Mouse (Mus musculus) liver, embryonic 15.5 days (tissue): ENCODE measurements at regions not wholly inside any gene's neighbourhood (a gene's known extent, or its start where the extent isn't known, plus 50 kb on each side); places are given as distances from the start of the nearest gene placed in this dataset.

Experiments used
- ATAC-seq: fragments of 200-750 bp; cut with Nextera tagmentation; 2 replicates; pipeline ENCODE4 v1.8.0; 2017; ENCODE audit warnings: moderate number of reproducible peaks, mild to moderate bottlenecking, moderate library complexity; ENCODE audit not compliant: insufficient read depth
- H3K27ac ChIP-seq: fragments of 300-500 bp; sonication (generic); replicated peaks from 2 replicates; pipeline ENCODE4 v1.5.1; 2015; ENCODE audit warnings: mild to moderate bottlenecking, inconsistent platforms
- H3K27me3 ChIP-seq: fragments of 300-500 bp; sonication (generic); 2 replicates; pipeline ENCODE4 v1.6.1; 2015; ENCODE audit warnings: mild to moderate bottlenecking, inconsistent platforms
- H3K36me3 ChIP-seq: fragments of 300-500 bp; sonication (generic); replicated peaks from 2 replicates; pipeline ENCODE4 v1.6.1; 2015; ENCODE audit warnings: moderate library complexity, mild to moderate bottlenecking, inconsistent platforms
- H3K4me1 ChIP-seq: fragments of 300-500 bp; sonication (generic); replicated peaks from 2 replicates; pipeline ENCODE4 v1.6.1; 2015; ENCODE audit warnings: inconsistent platforms
- H3K4me2 ChIP-seq: fragments of 300-500 bp; sonication (generic); 2 replicates; pipeline ENCODE4 v1.6.1; 2015; ENCODE audit warnings: moderate library complexity, mild to moderate bottlenecking, inconsistent platforms
- H3K4me3 ChIP-seq: fragments of 300-500 bp; sonication (generic); replicated peaks from 2 replicates; pipeline ENCODE4 v1.5.1; 2015; ENCODE audit warnings: mild to moderate bottlenecking, inconsistent platforms
- H3K9ac ChIP-seq: fragments of 300-500 bp; sonication (generic); 2 replicates; pipeline ENCODE4 v1.6.1; 2015; ENCODE audit warnings: moderate library complexity, mild to moderate bottlenecking, inconsistent platforms
- H3K9me3 ChIP-seq: fragments of 300-500 bp; sonication (generic); replicated peaks from 2 replicates; pipeline ENCODE4 v1.6.1; 2016; ENCODE audit warnings: inconsistent platforms
- WGBS: fragments of 180-500 bp; shearing (Covaris S2); methylation state at CpG from one replicate; pipeline ENCODE4 v1.1.7; 2015; ENCODE audit warnings: mixed read lengths; ENCODE audit not compliant: insufficient replicate concordance; 5-methylcytosine and 5-hydroxymethylcytosine counted together

DNA sequence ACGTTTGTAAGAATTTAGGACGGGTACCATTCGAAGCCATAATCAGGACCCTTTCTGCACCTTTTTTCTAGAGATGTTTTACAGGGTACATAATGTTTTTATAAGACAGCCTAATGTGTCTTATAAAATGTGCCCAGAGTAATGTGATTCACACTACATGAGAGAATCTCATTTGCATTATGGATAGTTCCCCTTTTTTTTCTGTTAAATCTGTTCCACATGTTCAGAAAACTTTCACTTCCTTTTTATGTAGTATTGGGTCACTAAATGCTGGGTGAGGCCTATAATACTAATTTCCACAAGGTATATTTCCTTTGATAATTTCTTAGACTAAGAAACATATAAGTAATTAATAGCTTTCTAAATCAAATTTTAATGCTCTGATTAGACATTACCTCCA lies 822.7 kb downstream of the Dnah5 start:
- no peak for ATAC-seq
- 66% methylated on average over 3 of the region's 3 CpGs for WGBS

DNA sequence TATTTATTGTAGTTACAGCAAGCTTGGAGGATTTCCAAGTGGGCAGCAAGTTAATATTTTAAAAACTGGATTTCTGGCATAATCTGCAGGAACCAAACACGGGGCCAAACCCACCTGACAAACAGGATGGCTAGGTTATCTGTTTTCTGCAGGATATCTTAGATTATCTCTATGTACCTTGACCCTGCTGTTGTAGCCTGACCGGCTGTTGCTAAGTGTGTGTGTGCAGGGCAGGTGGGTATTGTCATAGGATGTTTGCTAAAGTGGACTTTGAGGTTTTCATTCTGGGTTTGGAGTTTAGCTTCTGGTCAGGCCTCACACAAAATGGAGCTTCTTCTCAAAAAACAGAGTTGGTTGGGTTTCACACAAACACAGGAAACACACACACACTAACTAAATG lies 835.4 kb downstream of the Dnah5 start:
- Histone ChIP-seq H3K9me3 (no peaks in the 10 kb centered on the region), H3K4me1 (no peaks in the 10 kb centered on the region), H3K36me3 (no peaks in the 10 kb centered on the region), H3K4me2 (no peak overlapping the region), H3K9ac (no peak overlapping the region), H3K27me3 (no peaks in the 10 kb centered on the region), H3K27ac (no peak overlapping the region), H3K4me3 (no peak overlapping the region)
- 45% methylated on average over 2 of the region's 2 CpGs for WGBS
- ATAC-seq = 0 out of 2 replicates have a peak, but pooled peaks have one; percentile 49

More for the DNA sequence above, 822.7 kb downstream of the Dnah5 start:
- no peak overlapping the region for H3K4me2 ChIP-seq
- no peaks in the 10 kb centered on the region for H3K4me1 ChIP-seq
- no peak overlapping the region for H3K4me3 ChIP-seq
- no peaks in the 10 kb centered on the region for H3K36me3 ChIP-seq
- no peaks in the 10 kb centered on the region for H3K27me3 ChIP-seq
- no peak overlapping the region for H3K9ac ChIP-seq
- no peaks in the 10 kb centered on the region for H3K9me3 ChIP-seq
- H3K27ac ChIP-seq = no peak overlapping the region

DNA sequence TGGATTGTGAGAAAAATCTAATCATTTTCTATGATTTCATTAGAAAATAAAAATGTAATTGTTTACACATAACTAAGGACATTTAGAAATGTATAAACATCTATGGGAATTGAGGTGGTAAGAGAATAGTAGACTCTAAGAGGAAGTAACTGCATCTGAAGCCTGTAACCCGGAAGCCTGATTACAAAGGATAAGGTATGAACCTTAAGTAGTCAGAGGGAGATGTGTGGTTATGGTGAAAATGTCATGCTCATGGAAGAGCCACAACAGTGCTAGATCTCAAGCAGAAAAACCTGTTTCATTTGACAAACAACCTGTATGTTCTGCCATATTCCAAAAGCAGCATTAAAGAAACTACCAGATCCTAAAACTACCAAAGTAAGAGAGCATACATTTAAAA lies 847.6 kb downstream of the Dnah5 start:
- H3K4me2 ChIP-seq = no peak overlapping the region

DNA sequence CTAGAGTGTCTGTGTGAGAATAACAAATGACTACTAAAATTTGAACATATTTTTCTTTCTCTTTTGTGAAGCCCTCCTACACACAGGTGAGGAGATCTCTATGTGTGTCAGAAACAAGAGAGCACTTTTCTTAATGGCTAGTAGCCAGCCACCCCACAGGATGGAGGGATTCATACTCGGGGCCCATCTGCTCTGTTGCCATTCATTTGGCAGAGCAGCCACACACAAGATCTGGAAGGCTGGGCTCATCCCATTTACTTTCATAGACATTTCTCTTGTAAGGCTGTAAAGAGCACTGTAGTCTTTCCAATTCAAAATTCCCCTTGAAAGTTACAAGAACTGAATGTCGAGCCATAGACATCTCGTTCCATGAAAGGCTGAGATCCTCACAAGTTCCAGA lies 848.2 kb downstream of the Dnah5 start:
- no peaks in the 10 kb centered on the region for H3K36me3 ChIP-seq
- WGBS = 62% methylated on average over 3 of the region's 3 CpGs
- no peak overlapping the region for H3K4me2 ChIP-seq
- H3K27ac ChIP-seq = no peak overlapping the region
- ATAC-seq = no peak
- H3K4me3 ChIP-seq = no peak overlapping the region
- H3K9me3 ChIP-seq = no peaks in the 10 kb centered on the region; the same call in 1 of the 2 replicates
- no peak overlapping the region for H3K9ac ChIP-seq
- no peaks in the 10 kb centered on the region for H3K4me1 ChIP-seq
- H3K27me3 ChIP-seq = no peaks in the 10 kb centered on the region

More for the DNA sequence above, 847.6 kb downstream of the Dnah5 start:
- Histone ChIP-seq H3K9me3 (no peaks in the 10 kb centered on the region; the same call in 1 of the 2 replicates), H3K4me3 (no peak overlapping the region), H3K4me1 (no peaks in the 10 kb centered on the region), H3K9ac (no peak overlapping the region), H3K27ac (no peak overlapping the region), H3K36me3 (no peaks in the 10 kb centered on the region), H3K27me3 (no peaks in the 10 kb centered on the region)
- 39% methylated on average over 1 of the region's 1 CpGs for WGBS
- no peak for ATAC-seq

DNA sequence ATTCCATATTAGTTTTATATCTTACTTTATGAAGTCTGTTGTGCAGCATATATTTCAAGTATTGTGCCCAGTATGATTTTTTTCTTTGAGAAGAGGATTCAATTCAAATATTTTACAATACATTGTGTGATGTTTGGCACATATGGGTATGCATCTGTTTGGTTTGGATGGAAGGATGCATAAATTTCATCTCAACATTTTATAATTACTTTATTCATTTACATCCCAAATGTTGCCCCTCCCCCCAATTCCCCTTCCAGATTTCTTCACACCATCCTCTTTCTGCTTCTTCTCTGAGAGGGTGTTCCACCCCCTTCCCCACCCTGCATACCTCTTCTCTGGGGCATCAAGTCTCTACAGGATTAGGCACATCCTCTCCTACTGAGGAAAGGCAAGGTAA lies 857.5 kb downstream of the Dnah5 start:
- no peak overlapping the region for H3K4me3 ChIP-seq
- no peak overlapping the region for H3K9ac ChIP-seq
- H3K4me2 ChIP-seq = no peak overlapping the region
- no peak for ATAC-seq
- H3K4me1 ChIP-seq = no peaks in the 10 kb centered on the region
- no peaks in the 10 kb centered on the region for H3K27me3 ChIP-seq
- H3K36me3 ChIP-seq = no peaks in the 10 kb centered on the region
- H3K27ac ChIP-seq = no peak overlapping the region
- H3K9me3 ChIP-seq = no peaks in the 10 kb centered on the region

DNA sequence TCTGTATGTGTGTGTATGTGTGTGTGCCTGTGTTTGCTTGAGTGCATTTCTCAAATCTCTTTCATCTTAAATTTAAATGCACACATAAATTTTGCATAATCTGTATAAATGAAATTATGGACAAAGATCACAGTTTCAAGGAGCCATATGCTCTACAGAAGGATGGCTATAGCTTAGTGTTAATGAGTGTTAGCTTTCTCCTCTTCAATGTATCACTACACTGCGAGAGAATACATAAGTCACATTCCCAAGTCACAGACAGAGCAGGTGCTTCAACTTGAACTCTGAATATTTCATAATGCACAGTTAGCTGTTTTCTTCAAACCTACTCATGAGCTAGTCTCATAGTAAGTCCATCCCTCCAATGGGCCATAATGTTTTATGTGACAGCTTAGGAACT lies 865.5 kb downstream of the Dnah5 start:
- no peaks in the 10 kb centered on the region for H3K4me1 ChIP-seq
- WGBS = 62% methylated on average over 1 of the region's 1 CpGs
- no peak overlapping the region for H3K27ac ChIP-seq
- H3K36me3 ChIP-seq = no peaks in the 10 kb centered on the region
- no peak overlapping the region for H3K4me2 ChIP-seq
- H3K4me3 ChIP-seq = no peak overlapping the region
- H3K9me3 ChIP-seq = no peaks in the 10 kb centered on the region
- H3K27me3 ChIP-seq = no peaks in the 10 kb centered on the region
- ATAC-seq = no peak
- no peak overlapping the region for H3K9ac ChIP-seq

DNA sequence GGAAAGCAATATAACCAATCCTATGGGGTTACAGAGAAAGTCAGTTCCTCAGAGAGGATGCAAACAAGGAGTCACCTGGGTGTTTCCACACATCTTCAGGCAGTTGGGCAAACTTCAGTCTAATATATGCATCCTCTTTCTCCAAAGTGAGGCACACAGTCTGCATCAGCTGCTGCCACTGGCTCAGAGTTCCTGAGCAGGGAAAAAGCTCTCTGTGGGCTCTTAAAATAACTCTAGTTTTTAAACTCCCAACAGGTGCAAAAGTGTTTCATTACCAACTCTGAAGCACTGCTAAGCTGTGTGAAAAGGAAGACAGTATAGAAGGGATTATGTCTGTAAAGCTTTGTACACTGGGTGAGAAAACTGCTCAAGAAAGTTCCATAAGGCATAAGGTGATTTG lies 874.2 kb downstream of the Dnah5 start:
- Histone ChIP-seq H3K4me2 (no peak overlapping the region), H3K27me3 (no peaks in the 10 kb centered on the region), H3K4me1 (no peaks in the 10 kb centered on the region), H3K4me3 (no peak overlapping the region), H3K27ac (no peak overlapping the region), H3K9me3 (no peaks in the 10 kb centered on the region), H3K9ac (no peak overlapping the region), H3K36me3 (no peaks in the 10 kb centered on the region)
- no peak for ATAC-seq

DNA sequence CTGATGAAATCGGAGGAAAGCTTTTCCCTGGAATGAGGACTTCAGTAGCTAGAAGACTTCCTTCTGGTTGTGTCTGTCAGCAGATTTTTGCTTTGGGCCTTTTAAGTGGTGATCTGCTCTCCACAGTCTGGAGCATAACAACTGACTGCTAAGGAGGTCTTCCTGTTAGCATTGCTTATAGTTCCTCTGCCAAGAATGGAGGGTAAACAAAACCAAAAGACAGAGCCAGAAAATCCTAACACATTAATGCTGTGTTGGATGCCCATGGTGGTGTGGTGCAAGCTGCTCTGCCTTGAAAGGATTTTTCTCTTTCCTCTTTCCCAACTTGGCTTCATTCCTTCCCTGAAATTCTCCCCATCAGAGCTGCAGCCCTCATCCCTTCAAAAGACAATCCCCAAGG lies 901.0 kb downstream of the Dnah5 start:
- no peak overlapping the region for H3K9ac ChIP-seq
- no peaks in the 10 kb centered on the region for H3K9me3 ChIP-seq
- H3K4me1 ChIP-seq = no peaks in the 10 kb centered on the region
- H3K27ac ChIP-seq = no peak overlapping the region
- no peak for ATAC-seq
- no peak overlapping the region for H3K4me2 ChIP-seq
- WGBS = 66% methylated on average over 1 of the region's 1 CpGs
- H3K36me3 ChIP-seq = no peaks in the 10 kb centered on the region
- no peak overlapping the region for H3K4me3 ChIP-seq
- no peaks in the 10 kb centered on the region for H3K27me3 ChIP-seq

DNA sequence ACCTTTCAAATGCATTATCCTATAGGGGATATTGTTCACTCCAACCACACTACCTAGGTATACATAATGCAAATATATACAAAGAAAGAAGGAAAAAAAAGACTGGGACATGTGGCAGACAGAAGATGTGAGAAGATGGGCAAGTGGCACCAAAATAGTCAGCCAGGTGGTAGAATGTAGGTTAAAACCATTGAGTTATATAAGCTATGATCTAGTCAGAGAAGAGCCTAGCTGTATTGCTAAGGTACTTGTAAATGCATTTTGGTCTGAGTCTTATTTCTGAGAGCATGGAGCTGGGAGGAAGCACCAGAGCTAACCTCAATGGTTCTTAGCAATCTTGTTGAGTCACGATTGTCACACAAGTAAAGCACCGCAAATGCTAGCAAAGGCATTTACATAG lies 943.1 kb downstream of the Dnah5 start:
- Histone ChIP-seq H3K4me2 (no peak overlapping the region), H3K27ac (no peak overlapping the region), H3K9ac (no peak overlapping the region), H3K4me1 (no peaks in the 10 kb centered on the region), H3K27me3 (no peaks in the 10 kb centered on the region), H3K9me3 (no peaks in the 10 kb centered on the region), H3K36me3 (no peaks in the 10 kb centered on the region), H3K4me3 (no peak overlapping the region)
- 77% methylated on average over 2 of the region's 2 CpGs for WGBS
- no peak for ATAC-seq
